Mouse (Mus musculus) stomach, postnatal 0 days (tissue): ENCODE measurements around the gene Zbtb20. TPM values are rescaled to one million over a fixed set of nuclear protein-coding genes. Genes with fewer than 3 reads are reported as not detected.

Source experiments
- ATAC-seq: fragments of 200-750 bp; cut with Nextera tagmentation; 2 replicates; pipeline ENCODE4 v1.8.0; 2017; ENCODE audit not compliant: low FRiP score, low TSS enrichment
- DNase-seq: peaks from one replicate; pipeline ENCODE4 v3.0.0-alpha.2; 2016; ENCODE audit warnings: low spot score
- H3K27ac ChIP-seq: fragments of 300-500 bp; sonication (generic); replicated peaks from 2 replicates; pipeline ENCODE4 v1.5.1; 2014; ENCODE audit warnings: mild to moderate bottlenecking, control low read depth
- H3K27me3 ChIP-seq: fragments of 300-500 bp; sonication (generic); 2 replicates; pipeline ENCODE4 v1.6.1; 2014; ENCODE audit warnings: low read length; ENCODE audit not compliant: control insufficient read depth, insufficient read depth
- H3K36me3 ChIP-seq: fragments of 300-500 bp; sonication (generic); 2 replicates; pipeline ENCODE4 v1.6.1; 2014; ENCODE audit warnings: low read length, mixed read lengths; ENCODE audit not compliant: control insufficient read depth, insufficient read depth
- H3K4me1 ChIP-seq: fragments of 300-500 bp; sonication (generic); replicated peaks from 2 replicates; pipeline ENCODE4 v1.6.1; 2014; ENCODE audit warnings: antibody characterized with exemption; ENCODE audit not compliant: control insufficient read depth, insufficient read depth
- H3K4me2 ChIP-seq: fragments of 300-500 bp; sonication (generic); replicated peaks from 2 replicates; pipeline ENCODE4 v1.6.1; 2014; ENCODE audit warnings: low read depth, mild to moderate bottlenecking, control low read depth, moderate library complexity
- H3K4me3 ChIP-seq: fragments of 300-500 bp; sonication (generic); 2 replicates; pipeline ENCODE4 v1.5.1; 2014; ENCODE audit warnings: low read depth, low read length, control low read depth
- H3K9ac ChIP-seq: fragments of 300-500 bp; sonication (generic); 2 replicates; pipeline ENCODE4 v1.6.1; 2014; ENCODE audit warnings: mild to moderate bottlenecking, low read length, control low read depth, mixed read lengths
- H3K9me3 ChIP-seq: fragments of 300-500 bp; sonication (generic); 2 replicates; pipeline ENCODE4 v1.6.1; 2016; ENCODE audit warnings: low read length; ENCODE audit not compliant: control insufficient read depth
- CTCF ChIP-seq: IDR thresholded peaks from 2 replicates; pipeline ENCODE4 v1.5.1; 2016; ENCODE audit warnings: antibody characterized with exemption, low read depth, mild to moderate bottlenecking, moderate library complexity
- EP300 ChIP-seq: optimal IDR thresholded peaks from 2 replicates; pipeline ENCODE3; 2016; ENCODE audit warnings: antibody characterized with exemption
- WGBS: fragments of 180-500 bp; shearing (Covaris S2); extraction: QIAGEN DNeasy Blood & Tissue Kit; methylation state at CpG from one replicate; pipeline ENCODE4 v1.1.7; 2014; 5-methylcytosine and 5-hydroxymethylcytosine counted together
- polyA plus RNA-seq: library from polyadenylated mRNA; unstranded; fragments of >200 nt; fragmentation: Nextera tagmentation; extraction: Ambion mirVana; gene quantifications from 2 replicates; pipeline ENCODE4 v1.2.1, GENCODE M21; 2015

Zbtb20 gene
- polyA plus RNA-seq, 1 experiment from 2014 or later: 15.7 TPM

- H3K4me3 ChIP-seq: no peak overlapping the region
- no peak overlapping the region for H3K27ac ChIP-seq
- H3K9me3 ChIP-seq: no peaks in the 10 kb centered on the region
- no peaks in the 10 kb centered on the region for H3K4me1 ChIP-seq
- DNase-seq (no peak), ATAC-seq (no peak)
- H3K9ac ChIP-seq: no peak overlapping the region
- TF ChIP-seq EP300 (no peak), CTCF (no peak)
- H3K36me3 ChIP-seq: no peaks in the 10 kb centered on the region
- 66% methylated on average over 3 of the region's 3 CpGs for WGBS
- no peaks in the 10 kb centered on the region for H3K27me3 ChIP-seq
- H3K4me2 ChIP-seq: no peak overlapping the region
These were observed 196.2 kb downstream of the Zbtb20 start for GRCm38 (mm10) chr16:43071875-43072274.

GRCm38 (mm10) chr16:43072818-43073594 is 197.3 kb downstream of the Zbtb20 start:
- ATAC-seq (no peak), DNase-seq (no peak)
- WGBS: 78% methylated on average over 5 of the region's 5 CpGs
- no peak overlapping the region for H3K4me2 ChIP-seq
- H3K9ac ChIP-seq: no peak overlapping the region
- TF ChIP-seq EP300 (no peak), CTCF (no peak)
- H3K9me3 ChIP-seq: no peaks in the 10 kb centered on the region
- no peaks in the 10 kb centered on the region for H3K4me1 ChIP-seq
- H3K27ac ChIP-seq: no peak overlapping the region
- H3K4me3 ChIP-seq: no peak overlapping the region
- no peaks in the 10 kb centered on the region for H3K36me3 ChIP-seq
- no peaks in the 10 kb centered on the region for H3K27me3 ChIP-seq

GRCm38 (mm10) chr16:43080403-43080802 is 204.7 kb downstream of the Zbtb20 start:
- 53% methylated on average over 2 of the region's 2 CpGs for WGBS
- TF ChIP-seq EP300 (no peak), CTCF (no peak)
- DNase-seq (no peak), ATAC-seq (no peak)
- Histone ChIP-seq H3K9ac (no peak overlapping the region), H3K27me3 (no peaks in the 10 kb centered on the region), H3K9me3 (no peaks in the 10 kb centered on the region), H3K4me2 (no peak overlapping the region), H3K4me3 (no peak overlapping the region), H3K36me3 (no peaks in the 10 kb centered on the region), H3K27ac (no peak overlapping the region), H3K4me1 (no peaks in the 10 kb centered on the region)

- WGBS: 75% methylated on average over 5 of the region's 5 CpGs
These were observed 205.4 kb downstream of the Zbtb20 start for GRCm38 (mm10) chr16:43080923-43081702.

GRCm38 (mm10) chr16:43081995-43082394 is 206.3 kb downstream of the Zbtb20 start:
- Histone ChIP-seq H3K4me1 (no peaks in the 10 kb centered on the region), H3K36me3 (no peaks in the 10 kb centered on the region), H3K9ac (no peak overlapping the region), H3K4me2 (no peak overlapping the region), H3K27me3 (no peaks in the 10 kb centered on the region), H3K27ac (no peak overlapping the region), H3K4me3 (no peak overlapping the region), H3K9me3 (no peaks in the 10 kb centered on the region)
- TF ChIP-seq EP300 (no peak), CTCF (no peak)
- ATAC-seq: no peak
- 84% methylated on average over 6 of the region's 6 CpGs for WGBS
- no peak for DNase-seq

More at GRCm38 (mm10) chr16:43080923-43081702, 205.4 kb downstream of the Zbtb20 start:
- Histone ChIP-seq H3K4me3 (no peak overlapping the region), H3K4me2 (no peak overlapping the region), H3K9me3 (no peaks in the 10 kb centered on the region), H3K36me3 (no peaks in the 10 kb centered on the region), H3K27ac (no peak overlapping the region), H3K4me1 (no peaks in the 10 kb centered on the region), H3K27me3 (no peaks in the 10 kb centered on the region), H3K9ac (no peak overlapping the region)
- no peak for TF ChIP-seq CTCF
- no peak for TF ChIP-seq EP300
- ATAC-seq (no peak), DNase-seq (no peak)

- no peaks in the 10 kb centered on the region for H3K4me1 ChIP-seq
- TF ChIP-seq EP300 (no peak), CTCF (no peak)
- DNase-seq: no peak
These were observed 207.1 kb downstream of the Zbtb20 start for GRCm38 (mm10) chr16:43082801-43083200.

More at GRCm38 (mm10) chr16:43082801-43083200, 207.1 kb downstream of the Zbtb20 start:
- Histone ChIP-seq H3K4me2 (no peak overlapping the region), H3K9me3 (no peaks in the 10 kb centered on the region), H3K27ac (no peak overlapping the region), H3K4me3 (no peak overlapping the region), H3K36me3 (no peaks in the 10 kb centered on the region), H3K9ac (no peak overlapping the region), H3K27me3 (no peaks in the 10 kb centered on the region)
- no peak for ATAC-seq
- WGBS: 77% methylated on average over 5 of the region's 5 CpGs
